Mouse (Mus musculus) left cerebral cortex, postnatal 4 days (tissue): ENCODE data around the gene Olfr1371. TPM values are rescaled to one million over a fixed set of nuclear protein-coding genes. Genes with fewer than 3 reads are reported as not detected.
"Not testable (repeated sequence)": the region's sequence is repeated elsewhere in the genome, so short reads cannot be mapped to it uniquely, and the experiment has no call there.

Experiments used
- DNase-seq: peaks from one replicate; pipeline ENCODE4 v3.0.0-alpha.2; 2022
- intact Hi-C: fragments of 180-260 bp; cut with DNase I; formaldehyde crosslinking; loops from one replicate; pipeline ENCODE4 v1.15.1; 2025
- total RNA-seq, 2 experiments: library from RNA; stranded (reverse); gene quantifications; 2 replicates each; pipeline ENCODE4 v1.2.3; 2021

Olfr1371 gene
- total RNA-seq, 2 experiments from 2014 or later, result not detected

GRCm38 (mm10) chr11:52227053-52227452, 13.3 kb upstream of the Olfr1371 start:
- DNase-seq, result no peak
- intact Hi-C loops, result loop anchor here (10.0 kb wide), 1 partner anchor 82 kb away; the partner anchor contains the start of gene Olfr1373

GRCm38 (mm10) chr11:52225986-52226599, 12.3 kb upstream of the Olfr1371 start:
- intact Hi-C loops, result loop anchor here (10.0 kb wide), 1 partner anchor 81 kb away; the partner anchor contains the start of gene Olfr1373

GRCm38 (mm10) chr11:52223968-52224682, 10.3 kb upstream of the Olfr1371 start:
- intact Hi-C loops, result loop anchor here (10.0 kb wide), 1 partner anchor 79 kb away; the partner anchor contains the start of gene Olfr1373
- DNase-seq, result no peak

More at GRCm38 (mm10) chr11:52225986-52226599, 12.3 kb upstream of the Olfr1371 start:
- no peak for DNase-seq

DNA sequence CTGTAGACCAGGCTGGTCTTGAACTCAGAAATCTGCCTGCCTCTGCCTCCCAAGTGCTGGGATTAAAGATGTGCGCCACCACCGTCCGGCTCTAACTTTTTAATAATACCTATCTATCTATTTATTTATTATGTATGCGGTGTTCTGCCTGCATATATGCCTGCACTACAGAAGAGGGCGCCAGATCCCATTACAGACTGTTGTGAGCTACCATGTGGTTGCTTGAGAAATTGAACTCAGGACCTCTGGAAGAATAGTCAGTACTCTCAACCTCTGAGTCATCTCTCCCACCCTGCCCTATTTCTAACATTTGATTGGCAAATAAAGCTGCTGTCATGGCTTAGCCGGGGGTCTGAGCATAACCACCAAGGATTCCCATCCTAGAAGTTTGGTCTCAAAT, 9.1 kb upstream of the Olfr1371 start:
- intact Hi-C loops, result loop anchor here (10.0 kb wide), 1 partner anchor 78 kb away; the partner anchor contains the start of gene Olfr1373
- DNase-seq, result no peak

DNA sequence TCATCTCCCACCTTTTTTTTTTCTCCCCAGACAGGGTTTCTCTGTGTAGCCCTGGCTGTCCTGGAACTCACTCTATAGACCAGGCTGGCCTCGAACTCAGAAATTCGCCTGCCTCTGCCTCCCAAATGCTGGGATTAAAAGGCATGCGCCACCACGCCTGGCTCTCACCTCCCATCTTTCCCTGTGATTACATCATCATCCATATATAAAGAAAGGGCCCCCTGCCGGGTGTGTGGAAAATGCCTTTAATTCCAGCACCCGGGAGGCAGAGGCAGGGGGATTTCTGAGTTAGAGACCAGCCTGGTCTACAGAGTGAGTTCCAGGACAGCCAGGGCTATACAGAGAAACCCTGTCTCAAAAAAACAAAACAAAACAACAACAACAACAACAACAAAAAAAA, 8.1 kb upstream of the Olfr1371 start:
- not testable (repeated sequence) for DNase-seq
- intact Hi-C loops, result loop anchor here (10.0 kb wide), 1 partner anchor 77 kb away; the partner anchor contains the start of gene Olfr1373

DNA sequence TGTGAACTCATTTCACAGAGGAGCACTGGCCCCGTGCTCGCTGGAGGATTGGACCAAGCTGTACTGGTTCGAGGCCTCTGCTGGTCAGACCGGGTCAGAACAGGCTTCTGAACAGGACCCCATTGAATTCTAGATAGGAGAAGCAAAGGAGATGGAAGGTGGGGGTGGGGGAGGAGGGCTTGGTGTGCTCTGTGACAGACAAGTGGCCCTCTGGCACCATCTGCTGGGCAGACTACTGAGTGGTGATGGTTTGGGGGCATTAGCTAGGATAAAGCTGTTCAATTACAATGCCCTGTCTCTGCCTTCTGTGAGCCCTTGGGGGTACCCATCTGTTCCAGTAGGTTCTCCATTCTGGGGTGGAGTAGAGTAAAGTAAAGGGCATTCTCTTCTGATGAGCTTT, 6.5 kb upstream of the Olfr1371 start:
- DNase-seq, result peak; percentile 85
- intact Hi-C loops, result loop anchor here (10.0 kb wide), 1 partner anchor 75 kb away; the partner anchor contains the start of gene Olfr1373

- intact Hi-C loops, DNase-seq: not testable (repeated sequence)
Observed at GRCm38 (mm10) chr11:52196496-52197023, 17.2 kb downstream of the Olfr1371 start.

DNA sequence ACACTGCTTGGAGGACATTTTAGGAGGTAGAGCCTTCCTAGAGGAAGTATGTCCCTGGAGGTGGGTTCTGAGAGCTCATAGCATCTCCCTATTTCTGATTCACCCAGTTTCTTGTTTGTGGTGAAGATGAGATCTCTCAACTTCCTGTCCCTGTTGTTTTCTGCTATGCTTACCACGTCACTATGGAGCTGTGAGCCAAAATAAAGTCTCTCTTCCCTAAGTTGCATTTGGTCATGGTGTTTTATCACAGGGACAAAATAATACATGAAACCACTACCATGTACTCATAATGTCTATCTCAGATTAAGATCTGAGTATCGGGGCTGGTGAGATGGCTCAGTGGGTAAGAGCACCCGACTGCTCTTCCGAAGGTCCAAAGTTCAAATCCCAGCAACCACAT, 33.1 kb downstream of the Olfr1371 start:
- intact Hi-C loops, DNase-seq: not testable (repeated sequence)

DNA sequence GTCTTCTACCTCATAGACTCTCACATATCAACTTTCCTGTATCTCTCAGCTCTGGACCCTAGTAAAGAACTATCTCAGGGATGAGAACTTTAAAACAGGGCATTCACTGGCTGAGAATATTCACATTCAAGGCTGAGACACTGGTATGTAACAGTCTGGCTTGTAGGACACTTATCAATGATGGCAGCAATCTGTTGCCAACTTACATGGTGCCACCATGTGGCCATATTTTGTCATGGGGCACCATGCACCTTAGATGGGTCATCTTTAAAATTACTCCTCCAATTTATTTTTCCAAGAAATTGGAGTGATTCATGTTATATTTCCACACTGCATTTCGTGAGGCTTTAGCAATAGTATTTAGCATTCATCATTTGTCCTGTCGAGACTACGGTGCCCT, 33.9 kb downstream of the Olfr1371 start:
- DNase-seq, intact Hi-C loops: not testable (repeated sequence)

GRCm38 (mm10) chr11:52168461-52168860, 45.3 kb downstream of the Olfr1371 start:
- intact Hi-C loops, result no loop called here
- no peak for DNase-seq

- DNase-seq, intact Hi-C loops: not testable (repeated sequence)
Observed at GRCm38 (mm10) chr11:52167901-52168302, 45.9 kb downstream of the Olfr1371 start.

DNA sequence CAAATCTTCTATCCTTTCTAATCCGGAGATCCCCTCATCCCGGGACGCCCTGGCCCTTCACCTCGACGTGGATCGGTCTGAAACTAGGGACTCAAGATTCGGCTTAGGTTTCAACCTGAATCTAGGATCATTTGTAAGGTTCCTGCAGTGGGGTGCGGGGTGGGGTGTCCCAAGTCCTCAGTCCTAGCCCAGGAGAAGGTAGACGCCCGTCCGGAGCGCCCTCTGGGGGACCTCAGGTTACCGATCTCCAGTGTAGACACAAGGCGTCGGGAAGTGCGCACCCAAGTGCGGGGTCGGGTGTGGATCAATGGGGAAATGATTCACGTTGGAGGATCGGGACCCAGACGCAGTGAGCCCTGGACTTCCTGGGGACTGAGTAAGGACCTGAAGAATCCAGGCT, 46.7 kb downstream of the Olfr1371 start:
- intact Hi-C loops, result no loop called here
- DNase-seq, result no peak

DNA sequence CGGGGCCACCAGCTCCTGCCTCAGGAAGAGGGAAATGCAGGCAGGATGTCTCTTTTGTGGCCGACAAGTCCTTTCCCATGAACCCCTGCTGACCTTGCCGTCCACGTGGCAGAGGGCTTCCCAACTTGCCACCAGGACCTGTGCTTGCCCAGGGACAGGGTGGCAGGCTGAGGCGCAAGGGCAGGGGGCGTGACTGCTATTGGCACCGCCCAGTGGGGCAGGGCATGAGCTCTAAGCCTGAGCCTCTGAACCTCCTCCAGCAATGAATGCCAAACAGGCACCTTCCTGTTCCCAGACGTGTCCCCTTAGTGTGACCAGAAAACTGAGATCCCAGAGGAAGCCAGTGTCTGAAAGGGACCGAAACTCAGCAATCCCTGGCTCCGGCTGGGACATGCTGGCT, 49.9 kb downstream of the Olfr1371 start:
- intact Hi-C loops, result no loop called here
- DNase-seq, result no peak

Other genes with a start within 250 kb of the Olfr1371 start
- 10 to 100 TPM; 52.8 to 53.3 TPM for gene Cdkn2aipnl, start 246.3 kb downstream of the Olfr1371 start, total RNA-seq
- gene Ube2b, start 213.2 kb downstream of the Olfr1371 start, total RNA-seq, result 100 to 1,000 TPM; 122 to 133 TPM
- gene Cdkl3, start 209.8 kb downstream of the Olfr1371 start, total RNA-seq, result 10 to 100 TPM; 32.4 to 32.6 TPM
- gene Ppp2ca, start 115.3 kb downstream of the Olfr1371 start, total RNA-seq, result 100 to 1,000 TPM; 132 to 134 TPM
- gene Olfr1373, start 68.5 kb downstream of the Olfr1371 start, total RNA-seq, result not detected
- gene Skp1a, start 18.0 kb upstream of the Olfr1371 start, total RNA-seq, result 100 to 1,000 TPM; 474 to 484 TPM
- 1 to 10 TPM; 6.9 to 7.3 TPM for gene Tcf7, start 69.0 kb upstream of the Olfr1371 start, total RNA-seq
- gene Vdac1, start 146.9 kb upstream of the Olfr1371 start, total RNA-seq, result 100 to 1,000 TPM; 438 to 456 TPM
- 10 to 100 TPM; 69.0 to 69.2 TPM for gene 9530068E07Rik, start 182.4 kb upstream of the Olfr1371 start, total RNA-seq